Mouse (Mus musculus): Measurements from ENCODE around the gene Pnmal2. TPM values are rescaled to one million over a fixed set of nuclear protein-coding genes. Genes with fewer than 3 reads are reported as not detected.
A peak's percentile ranks its signal among the peaks of the same experiment; 100 is the strongest.

Gene Pnmal2
- polyA plus RNA-seq (2016; fragmentation: Nextera tagmentation; extraction: Ambion mirVana) = 1.7 and 2.2 TPM in 2 replicates

- no peaks in the 10 kb centered on the region for H3K9me3 ChIP-seq
- DNase-seq (ENCODE audit: low spot score) = peak; percentile 94
- H3K27me3 ChIP-seq (ENCODE audit: insufficient read depth, poor library complexity, severe bottlenecking) = peaks cover 49% of the 10 kb centered on the region
- peak within 1 kb of the TSS; percentile 83 for H3K27ac ChIP-seq
- H3K36me3 ChIP-seq = no peaks in the 10 kb centered on the region
- peaks cover 52% of the 10 kb centered on the region for H3K4me1 ChIP-seq
- H3K4me3 ChIP-seq = peak within 1 kb of the TSS; percentile 71
- WGBS = 16% methylated on average over 36 of the region's 36 CpGs
These were observed at the start of gene Pnmal2 for GRCm38 (mm10) chr7:16944061-16944807. TSS of gene Pnmal2 (plus strand) at chr7:16944682.

- no peak overlapping the region for H3K27ac ChIP-seq
- peak; percentile 86 for DNase-seq (ENCODE audit: low spot score)
- H3K9me3 ChIP-seq = no peaks in the 10 kb centered on the region
- under 1% methylated on average over 24 of the region's 24 CpGs for WGBS
- peaks cover 48% of the 10 kb centered on the region for H3K27me3 ChIP-seq (ENCODE audit: insufficient read depth, poor library complexity, severe bottlenecking)
- peaks cover 48% of the 10 kb centered on the region for H3K4me1 ChIP-seq
- no peaks in the 10 kb centered on the region for H3K36me3 ChIP-seq
- peak overlapping the region; percentile 44 for H3K4me3 ChIP-seq
These were observed 49.5 kb upstream of the Pnmal2 start for GRCm38 (mm10) chr7:16895000-16895399.

- peaks cover 53% of the 10 kb centered on the region for H3K27me3 ChIP-seq (ENCODE audit: insufficient read depth, poor library complexity, severe bottlenecking)
- peak overlapping the region; percentile 44 for H3K4me3 ChIP-seq
- 33% methylated on average over 10 of the region's 10 CpGs for WGBS
- H3K36me3 ChIP-seq = no peaks in the 10 kb centered on the region
- DNase-seq (ENCODE audit: low spot score) = no peak
- no peak overlapping the region for H3K27ac ChIP-seq
- peaks cover 47% of the 10 kb centered on the region for H3K4me1 ChIP-seq
- no peaks in the 10 kb centered on the region for H3K9me3 ChIP-seq
These were observed 49.0 kb upstream of the Pnmal2 start for GRCm38 (mm10) chr7:16895511-16895910.

- no peak overlapping the region for H3K27ac ChIP-seq
- H3K4me3 ChIP-seq = no peak overlapping the region
- H3K9me3 ChIP-seq = no peaks in the 10 kb centered on the region
- 28% methylated on average over 5 of the region's 5 CpGs for WGBS
- no peak for DNase-seq (ENCODE audit: low spot score)
- H3K4me1 ChIP-seq = peaks cover 24% of the 10 kb centered on the region
- H3K27me3 ChIP-seq (ENCODE audit: insufficient read depth, poor library complexity, severe bottlenecking) = peaks cover 67% of the 10 kb centered on the region
- no peaks in the 10 kb centered on the region for H3K36me3 ChIP-seq
These were observed 44.0 kb upstream of the Pnmal2 start for GRCm38 (mm10) chr7:16900526-16900925.

- no peak for DNase-seq (ENCODE audit: low spot score)
- 67% methylated on average over 2 of the region's 2 CpGs for WGBS
- no peaks in the 10 kb centered on the region for H3K36me3 ChIP-seq
- peaks cover 53% of the 10 kb centered on the region for H3K4me1 ChIP-seq
- H3K9me3 ChIP-seq = no peaks in the 10 kb centered on the region
- peak overlapping the region; percentile 36 for H3K27ac ChIP-seq
- no peak overlapping the region for H3K4me3 ChIP-seq
- peaks cover 84% of the 10 kb centered on the region for H3K27me3 ChIP-seq (ENCODE audit: insufficient read depth, poor library complexity, severe bottlenecking)
These were observed 41.0 kb upstream of the Pnmal2 start for GRCm38 (mm10) chr7:16903439-16903955.

- Histone ChIP-seq H3K4me3 (no peak overlapping the region), H3K4me1 (peaks cover 60% of the 10 kb centered on the region), H3K9me3 (no peaks in the 10 kb centered on the region), H3K36me3 (no peaks in the 10 kb centered on the region), H3K27ac (peak overlapping the region; percentile 22; the same call in 1 of the 2 replicates), H3K27me3 (ENCODE audit: insufficient read depth, poor library complexity, severe bottlenecking) (peaks cover 84% of the 10 kb centered on the region)
- DNase-seq (ENCODE audit: low spot score) = no peak
- 40% methylated on average over 9 of the region's 10 CpGs for WGBS
These were observed 40.3 kb upstream of the Pnmal2 start for GRCm38 (mm10) chr7:16904120-16904675.

- Histone ChIP-seq H3K4me1 (peaks cover 67% of the 10 kb centered on the region), H3K27me3 (ENCODE audit: insufficient read depth, poor library complexity, severe bottlenecking) (peaks cover 84% of the 10 kb centered on the region), H3K36me3 (no peaks in the 10 kb centered on the region), H3K9me3 (no peaks in the 10 kb centered on the region), H3K27ac (no peak overlapping the region), H3K4me3 (no peak overlapping the region)
- no peak for DNase-seq (ENCODE audit: low spot score)
- 28% methylated on average over 9 of the region's 9 CpGs for WGBS
These were observed 38.9 kb upstream of the Pnmal2 start for GRCm38 (mm10) chr7:16905491-16906021.

GRCm38 (mm10) chr7:16906281-16906680 is 38.2 kb upstream of the Pnmal2 start, which contains the start of gene Ptgir:
TSS of gene Ptgir (plus strand) at chr7:16906490.
- Histone ChIP-seq H3K4me3 (no peak within 1 kb of the TSS), H3K4me1 (peaks cover 65% of the 10 kb centered on the region), H3K27me3 (ENCODE audit: insufficient read depth, poor library complexity, severe bottlenecking) (peaks cover 81% of the 10 kb centered on the region), H3K9me3 (no peaks in the 10 kb centered on the region), H3K36me3 (no peaks in the 10 kb centered on the region), H3K27ac (0 out of 2 replicates have a peak within 1 kb of the TSS, but pooled peaks have one; percentile 17)
- WGBS = 13% methylated on average over 6 of the region's 6 CpGs
- DNase-seq (ENCODE audit: low spot score) = no peak

GRCm38 (mm10) chr7:16906889-16907559 is 37.5 kb upstream of the Pnmal2 start:
- DNase-seq (ENCODE audit: low spot score) = no peak
- 88% methylated on average over 41 of the region's 41 CpGs for WGBS
- Histone ChIP-seq H3K27me3 (ENCODE audit: insufficient read depth, poor library complexity, severe bottlenecking) (peaks cover 78% of the 10 kb centered on the region), H3K27ac (0 out of 2 replicates have a peak overlapping the region, but pooled peaks have one; percentile 17), H3K36me3 (no peaks in the 10 kb centered on the region), H3K4me1 (peaks cover 60% of the 10 kb centered on the region), H3K9me3 (no peaks in the 10 kb centered on the region), H3K4me3 (no peak overlapping the region)

GRCm38 (mm10) chr7:16907842-16908241 is 36.6 kb upstream of the Pnmal2 start:
- Histone ChIP-seq H3K4me3 (peak overlapping the region; percentile 25; the same call in 1 of the 2 replicates), H3K4me1 (peaks cover 58% of the 10 kb centered on the region), H3K9me3 (no peaks in the 10 kb centered on the region), H3K36me3 (no peaks in the 10 kb centered on the region), H3K27me3 (ENCODE audit: insufficient read depth, poor library complexity, severe bottlenecking) (peaks cover 78% of the 10 kb centered on the region), H3K27ac (peak overlapping the region; percentile 47; the same call in 1 of the 2 replicates)
- DNase-seq (ENCODE audit: low spot score) = no peak
- WGBS = 17% methylated on average over 7 of the region's 7 CpGs

GRCm38 (mm10) chr7:16908367-16908766 is 36.1 kb upstream of the Pnmal2 start:
- no peak for DNase-seq (ENCODE audit: low spot score)
- no peaks in the 10 kb centered on the region for H3K36me3 ChIP-seq
- 35% methylated on average over 11 of the region's 11 CpGs for WGBS
- peak overlapping the region; percentile 47; the same call in 1 of the 2 replicates for H3K27ac ChIP-seq
- H3K27me3 ChIP-seq (ENCODE audit: insufficient read depth, poor library complexity, severe bottlenecking) = peaks cover 76% of the 10 kb centered on the region
- H3K9me3 ChIP-seq = no peaks in the 10 kb centered on the region
- peaks cover 58% of the 10 kb centered on the region for H3K4me1 ChIP-seq
- H3K4me3 ChIP-seq = peak overlapping the region; percentile 25

- no peaks in the 10 kb centered on the region for H3K9me3 ChIP-seq
- H3K27ac ChIP-seq = peak overlapping the region; percentile 47; the same call in 1 of the 2 replicates
- peaks cover 71% of the 10 kb centered on the region for H3K27me3 ChIP-seq (ENCODE audit: insufficient read depth, poor library complexity, severe bottlenecking)
- peaks cover 56% of the 10 kb centered on the region for H3K4me1 ChIP-seq
- DNase-seq (ENCODE audit: low spot score) = no peak
- WGBS = 46% methylated on average over 11 of the region's 11 CpGs
- H3K4me3 ChIP-seq = peak overlapping the region; percentile 25; the same call in 1 of the 2 replicates
- H3K36me3 ChIP-seq = no peaks in the 10 kb centered on the region
These were observed 35.6 kb upstream of the Pnmal2 start for GRCm38 (mm10) chr7:16908859-16909258.
